Mouse (Mus musculus) ES-Bruce4 (cell line): ENCODE measurements around the gene Tnks2. TPM values are rescaled to one million over a fixed set of nuclear protein-coding genes. Genes with fewer than 3 reads are reported as not detected.

Source experiments
- H3K27ac ChIP-seq: 2 replicates; pipeline ENCODE4 v1.5.1; 2012; ENCODE audit warnings: low read length, inconsistent platforms; ENCODE audit not compliant: insufficient read depth
- H3K27me3 ChIP-seq: 2 replicates; pipeline ENCODE4 v1.6.1; 2012; ENCODE audit warnings: mild to moderate bottlenecking, low read length, inconsistent platforms; ENCODE audit not compliant: control insufficient read depth, poor library complexity, insufficient read depth, severe bottlenecking
- H3K36me3 ChIP-seq: 2 replicates; pipeline ENCODE4 v1.6.1; 2012; ENCODE audit warnings: inconsistent platforms, mild to moderate bottlenecking, low read length, moderate library complexity; ENCODE audit not compliant: control insufficient read depth, poor library complexity, insufficient read depth, severe bottlenecking
- H3K4me1 ChIP-seq: one replicate; pipeline ENCODE4 v1.8.1; 2011; ENCODE audit warnings: low read length; ENCODE audit not compliant: control insufficient read depth, insufficient read depth
- H3K4me3 ChIP-seq: 2 replicates; pipeline ENCODE4 v1.5.1; 2011; ENCODE audit warnings: low read depth, mild to moderate bottlenecking, low read length
- H3K9ac ChIP-seq: 2 replicates; pipeline ENCODE4 v1.6.1; 2012; ENCODE audit warnings: low read depth, mild to moderate bottlenecking, inconsistent platforms; ENCODE audit not compliant: poor library complexity, severe bottlenecking
- H3K9me3 ChIP-seq: replicated peaks from 2 replicates; pipeline ENCODE4 v1.6.1; 2012; ENCODE audit warnings: mild to moderate bottlenecking, low read length, inconsistent platforms; ENCODE audit not compliant: control insufficient read depth, poor library complexity, insufficient read depth, severe bottlenecking
- CTCF ChIP-seq: IDR thresholded peaks from one replicate; pipeline ENCODE4 v1.8.1; 2011; ENCODE audit warnings: low read depth, low read length
- EP300 ChIP-seq: IDR thresholded peaks from 2 replicates; pipeline ENCODE4 v1.6.1; 2011; ENCODE audit warnings: low read depth, low read length; ENCODE audit not compliant: insufficient read depth
- POLR2A ChIP-seq: IDR thresholded peaks from one replicate; pipeline ENCODE4 v1.8.1; 2011; ENCODE audit warnings: low read length; ENCODE audit not compliant: insufficient read depth
- polyA plus RNA-seq: library from polyadenylated mRNA; stranded (reverse); fragments of >200 nt; gene quantifications from 2 replicates; pipeline ENCODE4 v1.2.4, GENCODE M21; 2011; ENCODE audit warnings: low read depth; ENCODE audit not compliant: missing spikeins, insufficient read depth, insufficient read length

Gene Tnks2
- polyA plus RNA-seq, 1 experiment: 415 TPM

DNA sequence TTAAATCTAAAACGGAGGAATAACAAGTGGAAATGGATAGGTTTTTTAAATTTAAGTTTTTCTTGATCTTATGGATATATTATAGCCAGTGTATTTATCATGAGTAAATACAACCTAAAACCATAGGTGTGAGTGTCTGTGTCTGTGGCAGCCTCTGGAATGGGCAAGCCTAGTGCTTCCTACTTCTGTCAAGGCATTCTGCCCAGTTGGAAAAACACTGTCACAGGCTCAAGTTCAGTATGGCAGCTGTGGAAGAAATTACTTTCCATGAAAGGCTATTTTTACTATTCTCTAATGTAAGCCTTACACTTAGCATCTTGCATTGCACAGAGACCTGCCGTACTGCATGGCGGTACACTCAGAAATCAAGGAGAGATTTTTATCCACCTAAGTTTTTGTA lies 57.7 kb downstream of the Tnks2 start:
- Histone ChIP-seq H3K9me3 (no peaks in the 10 kb centered on the region), H3K27ac (no peak overlapping the region), H3K4me3 (no peak overlapping the region), H3K9ac (no peak overlapping the region), H3K4me1 (no peaks in the 10 kb centered on the region), H3K36me3 (peaks cover 59% of the 10 kb centered on the region), H3K27me3 (no peaks in the 10 kb centered on the region)
- TF ChIP-seq EP300 (no peak), POLR2A (no peak), CTCF (no peak)

DNA sequence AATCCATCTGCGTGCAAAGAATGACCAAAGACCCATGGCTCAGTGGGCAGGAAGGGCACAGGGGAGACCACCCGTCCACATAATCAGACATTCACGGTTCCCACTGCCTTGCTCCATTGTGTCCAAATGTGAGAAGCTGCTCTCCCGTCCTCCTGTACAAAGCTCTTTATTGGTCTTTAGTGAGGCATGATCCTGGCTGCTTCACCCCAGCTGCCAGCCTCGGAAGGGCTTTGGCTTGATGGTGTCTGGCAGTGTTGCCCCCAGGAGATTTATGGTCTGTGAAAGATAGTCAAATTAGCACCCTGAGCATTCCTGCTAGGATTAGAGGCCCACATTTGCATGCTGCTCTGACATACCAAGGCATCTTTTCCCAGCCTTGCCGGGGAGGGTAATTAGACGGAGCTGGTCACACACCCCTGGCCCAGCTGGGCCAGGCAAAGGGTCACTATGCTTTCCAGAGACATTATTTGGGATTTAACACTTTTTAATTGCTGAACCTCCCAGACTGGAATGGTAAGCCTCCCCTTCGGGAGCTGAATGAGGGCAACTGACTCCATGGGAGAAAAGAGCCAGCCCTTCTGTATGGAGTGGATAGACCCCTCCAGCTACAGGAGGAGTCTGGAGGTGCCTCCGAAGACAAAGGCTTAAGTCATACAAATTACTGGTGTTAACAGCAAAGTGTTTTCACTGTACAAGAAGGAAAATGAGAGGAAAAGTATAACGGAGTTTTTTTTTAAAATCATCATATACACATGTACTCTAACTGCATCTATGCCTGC lies 62.9 kb downstream of the Tnks2 start:
- TF ChIP-seq CTCF (no peak), POLR2A (no peak), EP300 (no peak)
- H3K9me3 ChIP-seq: no peaks in the 10 kb centered on the region
- no peaks in the 10 kb centered on the region for H3K4me1 ChIP-seq
- no peak overlapping the region for H3K9ac ChIP-seq
- H3K27me3 ChIP-seq: no peaks in the 10 kb centered on the region
- H3K27ac ChIP-seq: no peak overlapping the region
- H3K36me3 ChIP-seq: peaks cover 10% of the 10 kb centered on the region
- no peak overlapping the region for H3K4me3 ChIP-seq

DNA sequence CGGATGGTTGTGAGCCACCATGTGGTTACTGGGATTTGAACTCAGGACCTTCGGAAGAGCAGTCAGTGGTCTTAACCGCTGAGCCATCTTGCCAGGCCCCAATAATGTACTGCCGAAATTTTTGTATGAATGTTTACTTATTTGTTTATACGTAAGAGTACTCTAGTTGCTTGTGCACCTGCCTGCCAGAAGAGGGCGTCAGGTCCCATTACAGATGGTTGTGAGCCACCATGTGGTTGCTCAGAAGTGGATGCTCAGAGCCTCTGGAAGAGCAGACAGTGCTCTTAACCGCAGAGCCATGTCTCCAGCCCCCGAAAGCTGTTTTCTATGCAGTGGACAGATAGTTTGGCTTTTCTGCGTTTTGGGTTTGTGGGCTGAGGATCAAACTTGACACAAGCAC lies 63.7 kb downstream of the Tnks2 start:
- no peaks in the 10 kb centered on the region for H3K9me3 ChIP-seq
- H3K27me3 ChIP-seq: no peaks in the 10 kb centered on the region
- H3K36me3 ChIP-seq: peaks cover 5% of the 10 kb centered on the region
- H3K4me1 ChIP-seq: no peaks in the 10 kb centered on the region
- TF ChIP-seq POLR2A: no peak
- peak; percentile 73 for TF ChIP-seq CTCF
- TF ChIP-seq EP300: no peak
- no peak overlapping the region for H3K9ac ChIP-seq
- no peak overlapping the region for H3K27ac ChIP-seq
- no peak overlapping the region for H3K4me3 ChIP-seq

DNA sequence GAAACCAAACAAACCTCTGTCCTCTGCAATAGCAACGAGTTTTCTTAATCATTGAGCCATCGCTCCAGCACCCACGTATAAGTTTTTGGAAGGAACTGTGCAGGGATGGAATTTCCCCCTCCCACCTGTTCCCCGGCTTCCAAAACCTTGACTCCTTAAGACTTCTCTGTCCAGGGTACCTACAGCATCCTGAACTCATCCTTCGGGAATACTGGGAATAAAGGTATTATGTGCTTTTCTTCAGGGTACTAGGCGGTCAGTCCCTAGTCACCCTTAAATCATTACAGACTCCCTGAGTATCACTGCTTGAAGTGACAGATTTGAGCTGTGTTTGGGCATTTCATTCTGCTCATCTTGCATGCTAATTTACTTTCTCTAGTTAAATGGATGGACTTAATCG lies 69.3 kb downstream of the Tnks2 start:
- Histone ChIP-seq H3K4me3 (no peak overlapping the region), H3K9ac (peak overlapping the region; percentile 67; the same call in 1 of the 2 replicates), H3K4me1 (peaks cover 2% of the 10 kb centered on the region), H3K36me3 (no peaks in the 10 kb centered on the region), H3K27me3 (no peaks in the 10 kb centered on the region), H3K9me3 (no peaks in the 10 kb centered on the region), H3K27ac (no peak overlapping the region)
- TF ChIP-seq CTCF (no peak), POLR2A (no peak), EP300 (no peak)

DNA sequence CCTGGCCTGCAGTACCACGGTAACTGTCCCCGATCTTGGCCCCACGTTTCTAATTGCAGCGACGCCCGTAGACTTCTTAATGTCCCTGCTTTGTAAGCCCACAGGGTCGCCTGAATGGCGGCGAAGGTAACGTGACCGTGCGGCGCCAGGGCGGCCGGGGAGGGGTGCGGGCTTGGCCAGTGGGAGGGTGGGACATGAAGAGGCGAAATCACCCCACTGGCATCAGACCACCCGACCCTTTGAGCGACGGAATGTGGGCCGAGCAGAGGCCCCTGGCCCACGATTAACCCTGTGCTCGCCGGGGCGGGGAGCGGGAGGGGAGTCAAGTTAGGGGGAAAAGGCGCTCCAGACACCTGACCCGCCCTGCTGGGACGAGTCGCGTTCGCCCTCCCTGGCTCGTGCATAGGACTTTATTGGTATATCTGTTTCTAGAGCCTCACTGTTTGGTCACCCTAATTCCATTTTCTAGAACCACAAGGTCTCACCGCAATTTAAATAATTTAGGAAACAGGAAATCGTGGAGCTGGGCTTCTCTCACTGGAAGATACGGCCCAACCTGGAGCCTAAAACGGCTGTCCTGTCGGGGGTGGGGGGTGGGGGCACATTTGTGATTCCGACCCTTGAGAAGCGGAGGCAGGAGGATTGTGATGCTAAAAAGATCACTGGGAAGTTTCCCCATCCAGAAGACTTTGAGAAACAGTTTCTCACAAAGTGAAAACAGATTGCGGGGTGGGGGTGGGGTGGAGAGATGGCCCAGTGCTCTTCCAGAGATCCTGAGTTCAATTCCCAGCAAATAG lies 70.4 kb downstream of the Tnks2 start:
- Histone ChIP-seq H3K9ac (peak overlapping the region; percentile 67), H3K9me3 (no peaks in the 10 kb centered on the region), H3K27ac (peak overlapping the region; percentile 53), H3K4me3 (peak overlapping the region; percentile 63), H3K27me3 (no peaks in the 10 kb centered on the region), H3K36me3 (no peaks in the 10 kb centered on the region), H3K4me1 (peaks cover 2% of the 10 kb centered on the region)
- TF ChIP-seq POLR2A: no peak
- peak; percentile 77 for TF ChIP-seq EP300
- TF ChIP-seq CTCF: no peak

DNA sequence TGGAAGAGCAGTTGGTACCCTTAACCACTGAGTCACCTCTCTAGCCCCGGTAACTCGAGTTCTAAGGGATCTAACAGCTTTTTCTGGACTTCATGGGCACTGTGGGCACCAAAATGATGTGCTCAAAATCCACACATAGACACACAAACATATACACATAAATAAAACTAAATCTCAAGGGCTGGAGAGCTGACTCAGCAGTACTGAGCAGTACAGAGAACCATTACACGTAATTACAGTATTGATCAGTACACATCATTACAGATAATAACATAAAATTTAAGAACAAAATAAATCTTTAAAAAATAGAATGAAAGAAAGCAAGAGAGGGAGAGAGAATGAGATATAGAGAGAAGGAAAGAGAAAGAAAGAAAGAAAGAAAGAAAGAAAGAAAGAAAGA lies 75.1 kb downstream of the Tnks2 start:
- no peak overlapping the region for H3K9ac ChIP-seq
- no peak overlapping the region for H3K27ac ChIP-seq
- H3K36me3 ChIP-seq: no peaks in the 10 kb centered on the region
- TF ChIP-seq POLR2A: no peak
- TF ChIP-seq EP300: no peak
- TF ChIP-seq CTCF: no peak
- H3K4me3 ChIP-seq: no peak overlapping the region
- 0 out of 2 replicates have a peak, but pooled peaks cover 3% of the 10 kb centered on the region for H3K27me3 ChIP-seq
- peaks cover 2% of the 10 kb centered on the region for H3K4me1 ChIP-seq
- no peaks in the 10 kb centered on the region for H3K9me3 ChIP-seq
